28 mouse cellular contexts compared by ENCODE assay signal in the genomic region with DNA sequence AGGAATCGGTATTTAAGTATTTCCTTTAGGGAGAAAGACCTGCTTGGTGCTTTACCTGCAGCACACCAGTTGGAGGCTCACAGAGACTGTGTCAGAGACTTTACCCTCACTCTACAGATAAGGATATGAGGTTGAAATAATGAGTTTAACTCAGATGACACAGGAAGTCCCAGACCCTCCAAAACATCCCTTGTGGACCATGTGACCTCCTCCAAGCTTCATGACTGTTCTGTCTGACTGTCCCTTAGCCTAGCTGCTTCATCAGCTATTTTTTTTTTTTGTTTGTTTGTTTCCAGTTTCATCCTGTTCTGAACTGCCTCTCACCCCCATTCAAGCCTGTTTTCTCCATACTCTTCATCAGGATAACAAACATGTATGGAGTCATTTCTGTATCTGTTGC. TPM values are rescaled to one million over a fixed set of nuclear protein-coding genes. Genes with fewer than 3 reads are reported as not detected.
A peak's percentile ranks its signal among the peaks of the same experiment; 100 is the strongest.
DNase-seq lines count a peak whose midpoint lies in the region; ATAC-seq and TF ChIP-seq lines count a peak whose summit lies in the region.
"Had no signal": no experiment of that assay in that cellular context is flagged by ENCODE, and none has a peak within 500 bp of the region (broad histone marks: within the 10 kb centered on the region; RNA-seq: fewer than 3 reads in every experiment).

No protein-coding gene starts in this region.

- H3K4me2 ChIP-seq in hindbrain, postnatal 0 days (ENCODE audit: low read depth, low read length) = no peak overlapping the region
- H3K4me2 ChIP-seq: embryonic facial prominence, embryonic 15.5 days; heart, embryonic 11.5 days; heart, embryonic 15.5 days; hindbrain, embryonic 13.5 days had no signal

- no peaks in the 10 kb centered on the region for H3K27me3 ChIP-seq in megakaryocyte, embryonic 14.5 days (replicated peaks)
- no peaks in the 10 kb centered on the region for H3K27me3 ChIP-seq in hindbrain, postnatal 0 days (ENCODE audit: insufficient read depth, low read length)
- H3K27me3 ChIP-seq: embryonic facial prominence, embryonic 15.5 days; heart, embryonic 15.5 days; hindbrain, embryonic 13.5 days; Patski had no signal

- no peak overlapping the region for H3K27ac ChIP-seq in gastrocnemius, adult 2 months
- no peak overlapping the region for H3K27ac ChIP-seq in hindbrain, postnatal 0 days
- H3K27ac ChIP-seq: embryonic facial prominence, embryonic 15.5 days; forebrain, embryonic 10.5 days; heart, adult 2 months; heart, embryonic 15.5 days; hindbrain, embryonic 13.5 days had no signal

- no peaks in the 10 kb centered on the region for H3K9me3 ChIP-seq in megakaryocyte, embryonic 14.5 days
- no peaks in the 10 kb centered on the region for H3K9me3 ChIP-seq in hindbrain, postnatal 0 days (ENCODE audit: low read length)
- H3K9me3 ChIP-seq: embryonic facial prominence, embryonic 15.5 days; forebrain, embryonic 10.5 days; heart, embryonic 15.5 days; hindbrain, embryonic 13.5 days had no signal

- intact Hi-C loops in gastrocnemius, adult 2 months (cut with DNase I) = no loop called here

- H3K9ac ChIP-seq in hindbrain, postnatal 0 days (replicated peaks; ENCODE audit: low read length) = no peak overlapping the region
- H3K9ac ChIP-seq: embryonic facial prominence, embryonic 15.5 days; heart, embryonic 15.5 days; hindbrain, embryonic 13.5 days had no signal

- WGBS in hindbrain, postnatal 0 days = 93% methylated on average over 1 of the region's 1 CpGs

- no peak for DNase-seq in gastrocnemius, adult 2 months
- DNase-seq in gastrocnemius, adult 18-20 months (ENCODE audit: low spot score) = no peak
- no peak for DNase-seq in cerebellum, adult 18-20 months
- DNase-seq in hindbrain, postnatal 0 days (ENCODE audit: low spot score) = no peak
- DNase-seq: adrenal gland, adult 2 months; adrenal gland, postnatal 25 days; B cell, adult 2 months; cerebellum, adult 8-10 months; cerebellum, postnatal 14 days; embryo, embryonic 11 days; gastrocnemius, postnatal 10 days; heart, adult 2 months; heart, postnatal 14 days had no signal

- ATAC-seq in megakaryocyte, adult 5-6 weeks (ENCODE audit: poor library complexity, severe bottlenecking) = no peak
- ATAC-seq in megakaryocyte-erythroid progenitor cell, adult 5-6 weeks (replicated peaks; ENCODE audit: low FRiP score, low TSS enrichment, poor library complexity, severe bottlenecking) = 0 out of 2 replicates have a peak, but pooled peaks have one; percentile 14
- no peak for ATAC-seq in hindbrain, postnatal 0 days
- ATAC-seq: activated CD4-positive, CD25-positive, alpha-beta regulatory T cell, adult 4 months; CD4-positive, CD25-positive, alpha-beta regulatory T cell, adult 4 months; forebrain, embryonic 14.5 days; Patski had no signal

- TF ChIP-seq CTCF in gastrocnemius, adult 2 months (IDR thresholded peaks at IDR 0.05) = no peak
- TF ChIP-seq CTCF in hindbrain, postnatal 0 days (IDR thresholded peaks at IDR 0.05; ENCODE audit: low read depth) = no peak

- H3K36me3 ChIP-seq in megakaryocyte, embryonic 14.5 days (replicated peaks; ENCODE audit: low read length) = no peaks in the 10 kb centered on the region
- no peaks in the 10 kb centered on the region for H3K36me3 ChIP-seq in hindbrain, postnatal 0 days (ENCODE audit: insufficient read depth, low read length)
- H3K36me3 ChIP-seq: embryonic facial prominence, embryonic 15.5 days; forebrain, embryonic 10.5 days; heart, embryonic 15.5 days; hindbrain, embryonic 13.5 days had no signal

- peaks cover 51% of the 10 kb centered on the region for H3K4me1 ChIP-seq in megakaryocyte, embryonic 14.5 days
- no peaks in the 10 kb centered on the region for H3K4me1 ChIP-seq in hindbrain, postnatal 0 days (ENCODE audit: insufficient read depth, low read length)
- H3K4me1 ChIP-seq: hindbrain, embryonic 13.5 days had no signal

- 0 out of 2 replicates have a peak overlapping the region, but pooled peaks have one; percentile 30 for H3K4me3 ChIP-seq in gastrocnemius, adult 2 months
- H3K4me3 ChIP-seq in megakaryocyte, embryonic 14.5 days (replicated peaks) = peak overlapping the region; percentile 64
- no peak overlapping the region for H3K4me3 ChIP-seq in hindbrain, postnatal 0 days (ENCODE audit: low read length)
- H3K4me3 ChIP-seq: embryonic facial prominence, embryonic 15.5 days; erythroblast, embryonic 14.5 days; forebrain, embryonic 10.5 days; heart, adult 2 months; heart, embryonic 15.5 days; hindbrain, embryonic 13.5 days had no signal

RNA-seq across cellular contexts. Expression of gene Mrc1, which starts 3.7 kb away (rescaled TPM):
- 10 to 100 TPM in 1 of 2 experiments, 1 to 10 TPM in 1; 5.4 to 10.9 TPM for total RNA-seq in gastrocnemius, adult 2 months (2021)
- total RNA-seq in gastrocnemius, adult 18-20 months (2021) = 1 to 10 TPM; 6.6 to 6.9 TPM
- not detected in 2 replicates for polyA plus RNA-seq in megakaryocyte, embryonic 14.5 days (2012; ENCODE audit: insufficient read depth, low replicate concordance)
- 5.9 and 8.7 TPM in 2 replicates for total RNA-seq in megakaryocyte, adult 5-6 weeks (2015)
- total RNA-seq in megakaryocyte, adult 5-6 weeks (2017) = 10.3 and 11.3 TPM in 2 replicates
- total RNA-seq in megakaryocyte-erythroid progenitor cell, adult 5-6 weeks (2014; fragmentation: Nextera tagmentation) = not detected in 2 replicates
- 1.5 TPM in 1 of 2 replicates, not detected in the other for total RNA-seq in megakaryocyte-erythroid progenitor cell, adult 5-6 weeks (2017)
- total RNA-seq in hindbrain, postnatal 0 days (2014; rRNA removed) = 6.0 and 10.3 TPM in 2 replicates
- 3.6 and 4.7 TPM in 2 replicates for polyA plus RNA-seq in hindbrain, postnatal 0 days (2015; fragmentation: Nextera tagmentation; extraction: Ambion mirVana)

RNA-seq across cellular contexts. Expression of gene Tmem236, which starts 58.6 kb away (rescaled TPM):
- total RNA-seq in gastrocnemius, adult 2 months (2021) = under 1 TPM; 0.15 to 0.17 TPM
- total RNA-seq in gastrocnemius, adult 18-20 months (2021) = under 1 TPM; 0.21 to 0.31 TPM
- polyA plus RNA-seq in megakaryocyte, embryonic 14.5 days (2012; ENCODE audit: insufficient read depth, low replicate concordance) = not detected in 2 replicates
- total RNA-seq in megakaryocyte, adult 5-6 weeks (2015) = 0.11 and 1.0 TPM in 2 replicates
- 0.37 and 0.59 TPM in 2 replicates for total RNA-seq in megakaryocyte, adult 5-6 weeks (2017)
- total RNA-seq in megakaryocyte-erythroid progenitor cell, adult 5-6 weeks (2014; fragmentation: Nextera tagmentation) = not detected in 2 replicates
- total RNA-seq in megakaryocyte-erythroid progenitor cell, adult 5-6 weeks (2017) = not detected in 2 replicates
- 0.10 and 0.29 TPM in 2 replicates for total RNA-seq in hindbrain, postnatal 0 days (2014; rRNA removed)
- 0.23 and 0.25 TPM in 2 replicates for polyA plus RNA-seq in hindbrain, postnatal 0 days (2015; fragmentation: Nextera tagmentation; extraction: Ambion mirVana)
- total RNA-seq: adrenal gland, adult 2 months; common myeloid progenitor, adult 5-6 weeks; hematopoietic stem cell, adult 5-6 weeks had no signal
- polyA plus RNA-seq: activated CD4-positive, CD25-positive, alpha-beta regulatory T cell, adult 4 months; adrenal gland, adult 2 months; CD4-positive, CD25-positive, alpha-beta regulatory T cell, adult 4 months; erythroblast, embryonic 14.5 days; forebrain, embryonic 10.5 days; forebrain, embryonic 14.5 days; heart, adult 2 months; heart, embryonic 11.5 days had no signal
